Mouse (Mus musculus): ENCODE results near the gene Prelp.

Prelp gene

GRCm38 (mm10) chr1:133934354-133934963 lies 13.2 kb upstream of the Prelp start:
- in situ Hi-C loops (cut with MboI, MseI) = no loop called here

DNA sequence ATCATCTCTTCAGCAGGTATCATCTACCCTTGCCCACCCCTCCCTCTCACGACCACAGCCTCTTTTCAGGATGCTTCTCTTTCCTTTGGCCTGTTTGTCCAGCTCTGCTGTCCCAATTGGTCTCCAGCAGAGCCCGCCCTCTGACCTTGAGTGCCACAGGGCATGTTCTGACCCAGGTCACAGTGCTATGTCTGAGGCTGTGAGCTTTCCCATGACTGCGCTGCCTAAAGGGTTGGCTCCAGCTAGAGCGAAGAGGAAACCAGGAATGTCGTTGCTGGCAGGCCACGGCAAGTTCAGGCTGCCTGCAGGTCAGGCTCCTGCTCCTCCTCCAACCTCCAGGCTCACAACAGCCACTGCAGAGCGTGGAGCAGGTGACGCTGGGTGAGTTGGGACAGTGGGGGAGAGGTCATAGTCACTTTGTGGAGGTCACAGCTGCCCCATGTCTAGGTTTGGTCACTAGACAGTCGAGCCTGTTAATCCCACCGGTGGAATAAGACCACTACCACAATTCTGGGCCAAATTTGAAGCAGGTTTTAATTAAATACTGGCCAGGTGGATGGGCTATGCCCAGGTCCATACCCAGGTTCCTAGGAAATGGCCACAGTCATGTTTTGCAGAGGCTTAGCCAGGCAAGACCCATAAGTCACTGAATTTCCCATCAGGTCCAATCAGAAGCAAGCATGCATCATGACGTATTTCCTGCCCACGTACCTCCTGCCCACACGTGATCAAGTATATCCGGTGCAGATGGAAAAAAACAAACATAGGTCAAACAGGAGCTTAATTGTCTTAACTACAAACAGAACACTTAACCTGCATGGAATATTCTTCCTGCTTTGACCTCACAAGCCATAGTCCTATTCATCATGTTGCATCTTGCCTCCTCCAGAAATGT lies 12.3 kb upstream of the Prelp start:
- in situ Hi-C loops (cut with MboI, MseI) = no loop called here

- in situ Hi-C loops (cut with MboI, MseI) = no loop called here
These were observed 8.8 kb upstream of the Prelp start for GRCm38 (mm10) chr1:133929980-133930379.

- in situ Hi-C loops (cut with MboI, MseI) = no loop called here
These were observed 4.0 kb upstream of the Prelp start for GRCm38 (mm10) chr1:133925223-133925622.

DNA sequence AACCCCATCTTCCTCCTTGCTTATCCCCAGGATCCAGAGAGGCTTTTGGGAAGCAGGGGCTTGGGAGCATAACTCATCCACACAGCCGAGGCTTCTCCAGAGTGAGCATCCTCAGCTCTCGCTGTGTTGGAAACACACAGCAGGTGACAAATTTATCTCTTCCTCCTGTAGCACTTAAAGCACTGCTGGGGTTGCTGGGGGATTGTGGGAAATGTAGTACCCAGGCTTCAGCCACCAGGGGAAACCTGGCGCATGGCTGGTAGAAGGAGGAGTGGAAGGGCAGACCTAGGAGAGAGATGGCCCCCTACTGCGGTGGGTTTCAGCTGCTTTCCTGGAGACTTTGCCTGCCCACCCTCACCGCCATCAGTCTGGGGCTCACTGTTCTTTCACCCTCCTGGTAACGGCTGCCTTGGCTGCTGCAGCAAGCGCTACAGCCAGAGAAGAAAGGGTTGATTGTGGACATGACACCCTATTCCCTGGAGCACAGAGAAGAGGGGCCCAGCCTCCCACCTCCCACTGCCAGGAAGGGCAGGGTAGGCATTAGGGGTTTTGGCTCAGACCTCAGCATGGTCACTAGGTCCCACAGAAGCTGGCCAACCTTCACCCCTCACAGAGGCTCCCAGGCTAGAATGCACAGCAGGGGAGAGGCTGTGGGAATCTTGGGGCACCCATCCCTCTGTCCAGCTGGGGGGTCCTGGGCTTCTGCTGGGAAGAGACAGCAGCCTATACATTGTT lies 3.1 kb upstream of the Prelp start:
- in situ Hi-C loops (cut with MboI, MseI) = no loop called here

- in situ Hi-C loops (cut with MboI, MseI) = no loop called here
These were observed 1.9 kb upstream of the Prelp start for GRCm38 (mm10) chr1:133923071-133923470.

DNA sequence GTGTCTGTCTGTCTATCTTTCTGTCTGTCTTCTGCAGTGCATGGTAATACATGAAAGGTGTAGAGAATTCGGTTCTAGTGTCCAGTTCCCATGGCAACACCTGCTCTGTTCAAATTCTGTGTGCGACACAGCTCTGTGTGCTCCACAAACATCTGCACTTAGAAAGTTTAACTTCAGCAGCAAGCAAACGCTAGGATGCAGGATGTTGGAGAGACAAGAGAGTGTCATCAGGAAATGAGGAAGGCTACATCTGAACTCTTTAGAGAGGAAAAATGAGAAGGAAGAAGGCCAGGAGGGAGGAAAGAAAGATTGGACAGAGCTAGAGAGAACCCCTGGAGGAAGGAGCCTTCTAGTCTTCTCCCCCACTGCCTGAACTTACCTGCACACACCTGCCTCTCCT lies 338 bp downstream of the Prelp start:
- in situ Hi-C loops (cut with MboI, MseI) = no loop called here

DNA sequence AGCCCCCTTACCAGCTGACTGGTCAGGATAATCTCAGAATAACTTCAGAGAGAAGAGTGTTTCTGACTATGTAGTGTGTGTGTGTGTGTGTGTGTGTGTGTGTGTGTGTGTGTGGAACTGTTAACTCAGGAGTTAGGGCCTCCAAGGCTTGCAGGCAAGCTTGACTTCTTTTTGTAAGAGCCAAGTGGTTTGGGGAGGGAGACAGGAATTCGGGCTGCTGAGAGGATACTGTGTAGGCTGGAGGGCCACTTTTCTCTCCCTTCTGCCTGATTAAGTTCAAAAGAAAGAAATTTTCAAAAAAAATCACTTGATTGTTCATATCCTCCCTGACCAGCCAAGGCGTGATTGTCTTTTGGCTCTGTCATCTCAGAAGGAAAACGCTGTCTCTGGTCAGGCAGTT lies 813 bp downstream of the Prelp start:
- in situ Hi-C loops (cut with MboI, MseI) = no loop called here

DNA sequence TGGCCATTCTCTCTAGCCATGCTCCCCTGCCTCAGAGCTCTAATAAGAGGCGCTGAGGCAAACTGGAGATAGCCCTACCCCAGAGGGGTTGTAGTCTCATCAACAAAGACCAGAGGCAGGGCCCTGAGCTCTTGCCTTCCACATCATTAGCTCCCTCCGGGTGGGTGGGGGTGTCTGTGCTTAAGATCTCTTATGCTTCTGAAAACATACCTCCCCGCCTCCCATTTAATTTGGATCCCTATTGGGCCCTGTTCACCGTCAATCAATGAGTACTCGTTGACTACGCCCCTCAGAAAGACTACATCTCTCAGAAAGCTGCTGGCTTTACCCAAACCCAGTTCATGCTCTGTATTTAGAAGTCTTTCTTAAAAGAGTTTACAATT lies 3.1 kb downstream of the Prelp start:
- in situ Hi-C loops (cut with MboI, MseI) = no loop called here

DNA sequence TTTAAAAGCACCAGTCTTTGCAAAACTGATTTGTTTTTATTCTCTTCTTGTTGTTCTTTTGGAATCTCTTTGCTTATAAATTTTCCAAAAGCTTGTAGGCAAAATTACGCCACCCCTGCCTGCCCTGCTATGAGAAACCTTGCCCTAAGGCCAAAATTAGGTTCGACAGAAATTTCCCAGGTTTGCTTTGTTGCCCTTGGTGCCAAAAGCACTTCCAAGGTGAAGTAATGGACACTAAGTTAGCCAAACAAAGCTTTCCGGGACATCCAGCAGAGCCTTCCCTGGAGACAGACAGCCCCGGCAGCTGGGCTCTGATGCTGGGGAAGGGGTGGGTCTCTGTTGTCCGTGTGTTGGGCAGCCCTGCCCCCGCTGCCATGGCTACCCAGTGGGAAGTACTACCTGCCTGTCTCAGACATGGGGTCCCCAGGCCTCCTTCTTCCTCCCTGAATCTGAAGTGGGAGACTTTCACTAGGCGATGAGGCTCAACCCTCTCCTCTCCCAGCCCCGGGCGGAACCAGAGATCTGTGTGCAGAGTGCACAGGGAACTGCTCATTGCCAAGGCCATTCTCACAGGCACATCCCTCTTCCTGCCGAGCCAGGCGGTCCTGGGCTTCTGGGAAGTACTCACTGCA lies 3.6 kb downstream of the Prelp start:
- in situ Hi-C loops (cut with MboI, MseI) = no loop called here

DNA sequence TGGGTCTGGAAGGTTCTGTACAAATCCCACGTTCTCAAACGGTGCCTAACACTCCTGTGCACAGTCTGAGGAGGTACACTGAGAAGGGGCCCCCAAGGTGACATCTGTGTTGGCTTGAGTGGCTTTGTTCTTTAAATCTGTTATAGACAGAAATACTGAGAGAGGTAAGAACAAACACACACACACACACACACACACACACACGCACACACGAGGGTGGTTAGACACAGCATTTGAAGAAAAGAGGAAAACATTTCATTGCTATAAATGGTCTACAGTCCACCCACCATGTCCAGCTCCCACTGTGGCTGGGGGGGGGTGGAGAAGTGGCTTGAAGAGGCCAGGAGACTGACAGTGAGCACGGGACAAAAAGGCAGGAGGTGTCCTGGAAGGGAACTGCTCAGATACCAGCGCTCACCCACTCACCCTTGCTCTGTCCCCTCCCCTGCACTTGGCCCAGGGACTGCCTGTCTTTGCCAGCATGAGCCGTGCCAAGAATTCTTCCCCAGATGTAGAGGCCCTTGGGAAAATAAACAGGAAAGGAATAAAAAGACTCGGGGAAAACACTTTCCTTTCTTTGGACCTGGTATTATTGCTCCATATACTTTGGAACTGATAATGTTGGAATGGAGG lies 5.4 kb downstream of the Prelp start:
- in situ Hi-C loops (cut with MboI, MseI) = no loop called here

GRCm38 (mm10) chr1:133915115-133915514 lies 6.1 kb downstream of the Prelp start:
- in situ Hi-C loops (cut with MboI, MseI) = no loop called here

DNA sequence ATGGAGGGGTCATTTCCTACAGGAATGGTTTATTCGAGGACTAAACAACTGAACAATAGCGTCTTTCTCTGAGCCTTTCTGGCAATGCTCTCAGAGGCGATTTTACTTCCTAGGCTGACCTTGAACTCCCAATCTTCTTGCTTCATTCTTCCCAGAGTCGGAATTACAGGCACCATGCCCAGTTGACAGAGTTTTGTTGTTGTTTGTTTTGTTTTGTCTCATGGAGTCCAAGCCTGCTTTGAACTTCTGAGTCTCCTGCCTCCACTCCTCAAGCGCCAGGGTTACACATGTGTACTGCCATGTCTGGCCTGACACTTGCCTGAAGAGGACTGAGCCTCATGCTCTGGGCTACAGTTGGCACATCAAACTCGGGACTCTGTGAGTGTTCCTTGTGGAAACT lies 8.2 kb downstream of the Prelp start:
- in situ Hi-C loops (cut with MboI, MseI) = loop anchor here (5.0 kb wide), 1 partner anchor 134 kb away; no protein-coding TSS in a partner anchor

GRCm38 (mm10) chr1:133911456-133911855 lies 9.8 kb downstream of the Prelp start:
- in situ Hi-C loops (cut with MboI, MseI) = loop anchor here (5.0 kb wide), 1 partner anchor 136 kb away; no protein-coding TSS in a partner anchor

DNA sequence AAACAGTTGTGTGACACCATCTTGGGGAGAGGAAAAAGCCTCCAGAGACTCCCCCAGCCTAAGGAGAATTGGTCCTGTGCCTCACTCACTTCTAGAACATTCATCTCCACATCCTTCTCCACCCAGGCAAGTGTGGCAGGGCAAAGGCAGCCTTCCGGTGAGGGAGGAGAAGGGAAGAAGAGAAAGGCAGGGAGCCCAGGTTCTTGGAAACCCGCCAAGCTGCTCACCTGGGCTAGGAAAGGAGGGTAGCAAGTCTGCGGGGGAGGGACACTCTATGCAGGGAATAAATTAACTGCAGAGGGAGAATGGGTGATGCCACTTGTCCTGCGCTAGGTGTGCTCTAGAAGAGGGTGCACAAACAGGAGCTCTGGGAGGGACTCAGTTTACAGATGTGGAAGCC lies 10.2 kb downstream of the Prelp start:
- in situ Hi-C loops (cut with MboI, MseI) = loop anchor here (5.0 kb wide), 1 partner anchor 136 kb away; no protein-coding TSS in a partner anchor

- in situ Hi-C loops (cut with MboI, MseI) = loop anchor here (5.0 kb wide), 1 partner anchor 137 kb away; no protein-coding TSS in a partner anchor
These were observed 11.1 kb downstream of the Prelp start for GRCm38 (mm10) chr1:133910108-133910507.

DNA sequence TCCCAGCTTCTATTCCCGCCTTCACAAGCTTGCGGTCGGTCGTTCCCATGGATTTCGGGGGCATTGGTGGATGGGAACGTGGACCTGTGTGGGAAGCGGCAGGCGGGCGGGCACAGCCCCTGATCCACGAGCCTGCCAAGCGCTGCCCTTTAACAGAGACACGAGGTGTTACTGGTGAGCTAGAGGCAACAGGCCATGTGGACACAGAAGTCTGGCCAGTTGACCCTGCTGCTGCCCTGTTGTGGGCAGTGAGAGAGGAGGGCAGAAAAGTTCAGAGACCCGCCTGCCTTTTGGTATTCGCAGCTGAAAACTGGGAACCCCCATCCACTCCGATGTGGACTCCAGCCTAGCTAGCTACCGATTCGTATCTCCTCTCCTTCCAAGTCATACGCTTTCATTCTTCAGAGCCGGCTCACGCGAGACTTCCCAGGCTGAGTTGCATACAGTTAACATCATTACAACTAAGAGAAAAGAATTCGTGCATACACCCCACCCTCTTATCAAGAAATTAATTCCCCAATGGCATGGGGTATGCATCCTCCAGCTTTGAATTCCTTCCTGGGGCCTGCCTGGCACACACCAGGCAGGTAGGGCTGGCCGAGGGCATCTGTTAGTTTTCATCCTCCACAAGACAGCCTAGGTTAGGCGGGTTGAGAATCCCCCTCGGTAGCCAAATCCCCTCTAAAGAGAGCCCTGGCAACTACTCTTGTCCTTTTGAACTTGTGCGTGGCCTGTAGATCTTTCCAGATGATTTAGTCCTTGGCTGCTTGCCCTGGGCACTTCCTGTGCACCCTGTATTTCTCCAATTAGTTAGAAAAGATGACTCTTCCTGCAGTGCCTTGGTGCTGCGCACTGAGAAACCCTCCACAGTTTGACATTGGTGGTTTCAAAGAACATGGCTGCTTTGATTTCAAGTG lies 12.3 kb downstream of the Prelp start:
- in situ Hi-C loops (cut with MboI, MseI) = no loop called here

DNA sequence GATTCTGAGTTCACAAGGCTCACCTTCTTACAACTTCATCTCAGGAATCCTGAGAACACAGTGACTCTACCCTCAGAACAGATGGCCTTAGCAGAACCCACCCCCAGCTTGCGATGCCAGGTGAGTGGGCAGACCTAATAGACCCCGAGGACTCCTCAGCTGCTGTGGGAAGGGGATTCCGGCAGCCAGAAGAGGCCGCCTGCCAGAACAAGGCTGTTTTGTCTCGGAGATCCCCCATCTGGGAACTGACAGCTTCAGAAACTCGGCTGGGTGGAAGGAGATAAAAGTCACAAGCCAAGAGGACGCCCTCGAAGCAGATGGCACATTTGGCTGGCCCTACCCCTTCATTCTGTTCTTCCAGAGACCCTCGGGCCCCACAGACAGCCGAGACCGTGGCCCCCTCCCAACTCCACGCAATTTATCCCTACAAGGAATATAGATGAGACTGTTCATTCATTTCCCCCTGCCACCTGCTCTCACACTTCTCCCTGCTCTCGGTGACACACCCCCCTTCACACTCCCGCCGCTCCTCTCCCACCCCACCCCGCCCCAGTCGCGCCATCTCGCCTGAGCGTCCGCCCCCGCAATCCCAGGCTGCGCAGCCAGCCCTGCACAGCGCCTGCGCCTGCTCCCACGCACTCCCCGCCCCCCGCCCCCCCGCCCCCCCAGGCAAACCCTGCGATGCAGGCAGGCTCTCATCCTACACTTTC lies 13.1 kb downstream of the Prelp start, which contains the start of gene Optc:
Gene Optc, minus strand, starts transcription at position 51 of the 710 bp plus-strand sequence.
- in situ Hi-C loops (cut with MboI, MseI) = no loop called here

GRCm38 (mm10) chr1:133906420-133906819 lies 14.8 kb downstream of the Prelp start:
- in situ Hi-C loops (cut with MboI, MseI) = no loop called here
